Mouse (Mus musculus) kidney, adult 11 months (tissue): ENCODE measurements around the gene Clec4e.
"Not testable (repeated sequence)": the region's sequence is repeated elsewhere in the genome, so short reads cannot be mapped to it uniquely, and the experiment has no call there.

Source experiments
- DNase-seq: peaks from one replicate; pipeline ENCODE4 v3.0.0; 2022

The Clec4e gene

GRCm38 (mm10) chr6:123289753-123290152, at the start of gene Clec4e:
Gene Clec4e, minus strand, starts transcription at chr6:123289870.
- no peak for DNase-seq

GRCm38 (mm10) chr6:123332503-123332902, 42.8 kb upstream of the Clec4e start:
- no peak for DNase-seq

- no peak for DNase-seq
Observed at GRCm38 (mm10) chr6:123308033-123308432, 18.4 kb upstream of the Clec4e start, which contains the start of gene Vmn2r19. Gene Vmn2r19, plus strand, starts transcription at chr6:123308333.

GRCm38 (mm10) chr6:123306315-123306714, 16.6 kb upstream of the Clec4e start:
- not testable (repeated sequence) for DNase-seq

GRCm38 (mm10) chr6:123296687-123297086, 7.0 kb upstream of the Clec4e start:
- DNase-seq = no peak

GRCm38 (mm10) chr6:123293509-123293908, 3.8 kb upstream of the Clec4e start:
- DNase-seq = not testable (repeated sequence)

GRCm38 (mm10) chr6:123292751-123293400, 3.2 kb upstream of the Clec4e start:
- no peak for DNase-seq

GRCm38 (mm10) chr6:123288931-123289330, 739 bp downstream of the Clec4e start:
- DNase-seq = no peak

- no peak for DNase-seq
Observed at GRCm38 (mm10) chr6:123286311-123286710, 3.4 kb downstream of the Clec4e start.

- DNase-seq = no peak
Observed at GRCm38 (mm10) chr6:123279443-123279842, 10.2 kb downstream of the Clec4e start.

- DNase-seq = no peak
Observed at GRCm38 (mm10) chr6:123266945-123267344, 22.7 kb downstream of the Clec4e start.

- DNase-seq = no peak
Observed at GRCm38 (mm10) chr6:123265809-123266208, 23.9 kb downstream of the Clec4e start.

- no peak for DNase-seq
Observed at GRCm38 (mm10) chr6:123264194-123264593, 25.5 kb downstream of the Clec4e start.

GRCm38 (mm10) chr6:123261555-123262161, 28.0 kb downstream of the Clec4e start, which contains the start of gene Clec4d:
Gene Clec4d, plus strand, starts transcription at chr6:123262111.
- DNase-seq = no peak

GRCm38 (mm10) chr6:123260868-123261267, 28.8 kb downstream of the Clec4e start:
- no peak for DNase-seq

GRCm38 (mm10) chr6:123259889-123260603, 29.6 kb downstream of the Clec4e start:
- no peak for DNase-seq

GRCm38 (mm10) chr6:123258946-123259345, 30.7 kb downstream of the Clec4e start:
- DNase-seq = no peak

GRCm38 (mm10) chr6:123252735-123253134, 36.9 kb downstream of the Clec4e start:
- DNase-seq = no peak

GRCm38 (mm10) chr6:123248862-123249261, 40.8 kb downstream of the Clec4e start:
- DNase-seq = not testable (repeated sequence)

GRCm38 (mm10) chr6:123244201-123244600, 45.5 kb downstream of the Clec4e start:
- DNase-seq = no peak

GRCm38 (mm10) chr6:123237582-123237981, 52.1 kb downstream of the Clec4e start:
- DNase-seq = no peak
